Mouse (Mus musculus) cerebellum, adult 2 months (tissue): ENCODE results near the gene 2010111I01Rik. TPM values are rescaled to one million over a fixed set of nuclear protein-coding genes. Genes with fewer than 3 reads are reported as not detected.

Experiments
- DNase-seq, 2 experiments: peaks; one replicate each; pipeline ENCODE4 v3.0.0; 2021
- H3K27ac ChIP-seq: fragments of 200-500 bp; 2 replicates; pipeline ENCODE4 v1.5.1; 2012; ENCODE audit warnings: low read length, control low read depth, inconsistent platforms; ENCODE audit not compliant: insufficient read depth
- H3K27me3 ChIP-seq: fragments of 200-500 bp; 2 replicates; pipeline ENCODE4 v1.6.1; 2012; ENCODE audit warnings: inconsistent platforms, mild to moderate bottlenecking, low read length, moderate library complexity; ENCODE audit not compliant: control insufficient read depth, insufficient read depth
- H3K4me1 ChIP-seq: fragments of 200-500 bp; 2 replicates; pipeline ENCODE4 v1.6.1; 2011; ENCODE audit warnings: low read length; ENCODE audit not compliant: control insufficient read depth, insufficient read depth
- H3K4me3 ChIP-seq: fragments of 200-500 bp; replicated peaks from 2 replicates; pipeline ENCODE3; 2011; ENCODE audit warnings: mild to moderate bottlenecking, low read depth, low read length, control low read depth; ENCODE audit not compliant: insufficient read depth
- CTCF ChIP-seq: fragments of 200-500 bp; IDR thresholded peaks from 2 replicates; pipeline ENCODE4 v1.5.1; 2011; ENCODE audit warnings: low read depth, mild to moderate bottlenecking, control low read depth, low read length, moderate library complexity, borderline replicate concordance; ENCODE audit not compliant: insufficient read depth
- POLR2A ChIP-seq: fragments of 200-500 bp; IDR thresholded peaks from 2 replicates; pipeline ENCODE4 v1.6.1; 2011; ENCODE audit warnings: low read length, control low read depth, borderline replicate concordance; ENCODE audit not compliant: insufficient read depth
- WGBS: fragments of 180-500 bp; shearing (Covaris S2); methylation state at CpG from one replicate; pipeline ENCODE4 v1.1.7; 2018; 5-methylcytosine and 5-hydroxymethylcytosine counted together
- polyA plus RNA-seq: library from polyadenylated mRNA; depleted of rRNA; stranded (reverse); fragments of >200 nt; gene quantifications from 2 replicates; pipeline ENCODE4 v1.2.3, GENCODE M21; 2012; rRNA removed

2010111I01Rik gene
- polyA plus RNA-seq, 1 experiment, result 126 TPM

DNA sequence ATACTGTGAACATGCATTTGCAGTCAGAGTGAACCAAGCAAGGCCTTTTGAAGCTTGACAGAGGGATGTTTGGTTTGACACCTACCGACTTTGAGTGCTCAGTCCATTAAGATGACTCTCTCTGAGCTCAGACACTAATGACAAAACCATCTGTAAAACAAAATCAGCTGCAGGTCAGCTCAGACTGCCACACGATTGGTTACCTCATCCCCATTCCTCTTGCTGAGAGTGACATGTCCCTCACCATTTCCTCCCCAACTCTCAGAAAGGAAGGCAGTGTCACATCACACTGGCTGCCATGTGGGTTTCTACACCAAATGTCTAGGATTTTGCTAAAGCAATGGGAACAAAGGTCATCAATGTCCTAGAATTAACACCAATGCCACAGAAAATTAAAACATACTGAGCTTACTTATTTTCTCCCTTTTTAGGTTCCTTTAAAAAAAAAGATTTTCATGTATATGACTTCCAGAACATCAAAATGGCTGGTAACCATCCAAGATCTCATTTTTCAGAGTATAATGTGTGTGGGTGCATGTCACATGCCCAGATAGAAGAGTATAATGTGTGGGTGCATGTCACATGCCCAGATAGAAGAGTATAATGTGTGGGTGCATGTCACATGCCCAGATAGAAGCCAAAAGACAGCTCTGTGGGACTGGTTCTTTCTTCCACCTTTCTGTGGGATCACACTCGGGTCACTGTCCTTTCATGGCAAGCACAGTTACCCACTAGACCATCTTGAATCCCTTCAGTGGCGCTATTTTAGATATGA, 395.6 kb downstream of the 2010111I01Rik start:
- TF ChIP-seq CTCF (no peak), POLR2A (no peak)
- Histone ChIP-seq H3K4me1 (no peaks in the 10 kb centered on the region), H3K27me3 (no peaks in the 10 kb centered on the region), H3K27ac (no peak overlapping the region), H3K4me3 (no peak overlapping the region)
- no peak for DNase-seq
- WGBS, result 92% methylated on average over 4 of the region's 4 CpGs

DNA sequence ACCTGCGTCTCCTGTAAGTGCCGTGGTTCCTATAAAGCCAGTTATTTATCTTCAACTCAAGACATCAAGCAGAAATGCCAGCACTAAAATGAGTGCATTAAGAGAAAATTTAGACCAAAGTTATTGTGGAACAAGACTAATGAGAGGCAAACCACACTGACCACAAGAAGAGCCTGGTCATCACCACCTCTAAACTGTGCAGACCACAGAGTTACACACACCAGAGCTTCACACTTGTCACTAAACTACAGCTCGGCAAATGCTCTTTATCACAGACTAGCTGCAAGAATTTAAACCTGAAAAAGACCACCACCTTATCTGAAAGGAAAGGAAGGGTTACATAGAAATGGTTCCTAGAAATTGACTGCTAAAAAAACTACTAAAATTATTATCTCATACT, 397.1 kb downstream of the 2010111I01Rik start:
- Histone ChIP-seq H3K27ac (no peak overlapping the region), H3K4me1 (no peaks in the 10 kb centered on the region), H3K27me3 (no peaks in the 10 kb centered on the region), H3K4me3 (no peak overlapping the region)
- WGBS, result 91% methylated on average over 3 of the region's 3 CpGs
- TF ChIP-seq POLR2A, result no peak
- TF ChIP-seq CTCF, result no peak
- no peak for DNase-seq

DNA sequence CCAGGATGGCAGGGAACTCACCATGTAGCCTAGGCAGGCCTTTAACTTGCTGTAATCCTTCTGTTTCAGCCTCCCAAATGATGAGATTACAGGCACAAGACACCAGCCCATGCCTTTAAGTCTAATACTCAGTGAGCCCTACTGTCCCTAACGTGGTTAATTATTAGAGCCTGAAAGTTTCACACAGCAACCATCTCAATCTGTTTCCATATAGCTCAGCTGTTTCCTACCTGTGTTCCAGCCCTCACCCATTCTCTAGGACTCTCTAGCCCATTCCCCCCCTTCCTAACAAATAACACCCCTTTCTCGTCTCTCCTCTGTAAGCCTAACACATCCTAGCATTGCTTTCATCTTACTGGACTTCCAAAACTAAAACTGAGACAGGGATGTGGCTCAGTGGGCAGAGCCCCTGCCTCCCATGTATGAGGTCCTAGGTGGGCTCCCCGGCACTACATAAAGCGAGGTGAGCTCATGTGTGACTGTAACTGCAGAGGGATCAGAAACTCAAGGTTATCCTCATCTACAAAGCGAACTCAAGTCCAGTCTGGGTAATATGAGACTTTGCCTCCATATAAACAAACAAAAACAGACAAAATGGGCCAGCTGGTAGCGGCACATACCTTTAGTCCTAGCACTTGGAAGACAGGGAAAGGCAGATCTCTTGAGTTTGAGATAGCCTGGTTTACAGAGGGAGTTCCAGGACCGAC, 408.9 kb downstream of the 2010111I01Rik start:
- no peak for DNase-seq
- no peak overlapping the region for H3K4me3 ChIP-seq
- H3K27ac ChIP-seq, result no peak overlapping the region
- 94% methylated on average over 7 of the region's 7 CpGs for WGBS
- no peak for TF ChIP-seq CTCF
- no peak for TF ChIP-seq POLR2A
- H3K4me1 ChIP-seq, result no peaks in the 10 kb centered on the region
- no peaks in the 10 kb centered on the region for H3K27me3 ChIP-seq

Other genes with a start within 250 kb of the 2010111I01Rik start
- gene Platr25, start 204.2 kb upstream of the 2010111I01Rik start, polyA plus RNA-seq, result 7.2 and 7.6 TPM in 2 replicates
- 2.9 and 3.9 TPM in 2 replicates for gene Gm5141, start 179.1 kb upstream of the 2010111I01Rik start, polyA plus RNA-seq
- gene Fbp2, start 106.5 kb upstream of the 2010111I01Rik start, polyA plus RNA-seq, result not detected in 2 replicates
- 0.21 TPM in 1 of 2 replicates, not detected in the other for gene Fbp1, start 76.6 kb upstream of the 2010111I01Rik start, polyA plus RNA-seq